Mouse (Mus musculus): ENCODE data around the gene Slc35f4.
A peak's percentile ranks its signal among the peaks of the same experiment; 100 is the strongest.

Slc35f4 gene

DNA sequence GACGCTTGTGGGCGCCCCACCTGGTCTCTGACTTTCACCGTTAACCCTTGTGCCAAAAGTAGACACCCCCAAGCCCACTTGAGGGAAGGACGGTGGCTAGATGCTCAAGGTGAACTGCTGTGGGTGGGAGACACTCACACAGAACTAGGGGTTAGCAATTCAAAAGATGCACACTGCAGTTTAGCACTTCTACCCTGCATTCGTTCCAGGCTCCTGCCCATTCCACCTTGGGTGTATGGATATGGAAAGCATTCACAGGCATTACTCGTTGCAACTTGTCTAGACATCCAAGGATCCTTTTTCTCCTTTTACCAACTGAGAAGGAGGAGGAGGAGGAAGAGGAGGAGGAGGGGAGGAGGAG lies at the start of gene Slc35f4:
Slc35f4 (minus strand) TSS at position 116 of the 361 bp plus-strand sequence.
- DNase-seq (ENCODE audit: low spot score), result no peak

DNA sequence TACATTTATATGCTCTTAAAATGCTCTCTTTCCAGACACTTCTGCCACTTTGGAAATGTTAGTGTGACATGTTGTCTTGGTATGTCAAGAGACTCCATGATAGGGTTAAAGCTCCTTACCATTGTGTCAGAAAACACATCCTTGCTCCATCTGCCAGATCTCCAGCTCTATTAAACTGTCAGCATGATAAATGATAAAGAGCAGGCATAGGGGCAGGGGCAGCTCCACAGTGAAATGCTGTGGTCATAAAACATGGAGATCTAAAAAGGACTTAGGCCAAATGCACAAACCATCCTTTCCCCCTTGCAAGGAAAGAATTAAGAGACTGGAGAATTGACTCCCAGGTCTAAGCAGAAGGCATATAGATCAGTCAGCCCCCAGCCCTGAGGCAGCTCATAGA lies 42.5 kb upstream of the Slc35f4 start:
- no peak for DNase-seq (ENCODE audit: low spot score)

DNA sequence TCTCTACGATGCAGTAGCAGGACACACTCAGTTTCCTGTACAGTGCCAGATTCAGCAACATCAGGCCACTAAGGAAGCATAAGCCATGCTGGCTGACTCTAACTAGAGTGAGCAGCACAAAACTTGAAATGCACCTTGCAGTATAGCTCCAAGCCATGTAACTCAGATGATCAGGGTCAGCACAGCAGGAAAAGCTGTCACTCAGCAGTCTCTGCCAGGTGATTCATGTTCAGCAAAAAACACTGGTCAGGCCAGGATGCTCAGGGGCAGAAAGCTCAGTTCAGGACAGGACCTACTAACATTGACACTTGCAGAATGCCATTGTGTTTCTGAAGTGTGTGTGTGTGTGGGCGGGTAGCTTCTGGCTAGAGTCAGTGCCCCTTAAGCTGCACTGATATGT lies 34.9 kb upstream of the Slc35f4 start:
- no peak for DNase-seq (ENCODE audit: low spot score)

DNA sequence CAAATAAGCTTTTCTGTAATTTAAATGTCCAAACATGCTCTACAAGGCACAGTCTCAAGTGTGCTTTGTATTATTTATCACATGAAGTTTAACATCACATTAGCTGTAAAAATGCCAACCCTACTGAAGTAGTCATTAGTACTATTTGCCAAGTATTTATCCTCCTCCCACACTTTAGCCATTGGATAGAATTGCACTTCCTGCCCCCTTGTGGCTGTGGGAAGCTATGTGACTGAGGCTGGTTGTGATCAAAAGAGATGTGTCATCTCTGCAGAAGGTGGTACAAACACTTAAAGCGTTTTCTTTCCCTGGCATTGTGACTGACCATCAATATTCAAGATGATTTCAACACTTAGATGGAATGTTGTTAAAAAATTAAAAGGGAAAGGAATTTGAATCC lies 14.3 kb upstream of the Slc35f4 start:
- no peak for DNase-seq (ENCODE audit: low spot score)

DNA sequence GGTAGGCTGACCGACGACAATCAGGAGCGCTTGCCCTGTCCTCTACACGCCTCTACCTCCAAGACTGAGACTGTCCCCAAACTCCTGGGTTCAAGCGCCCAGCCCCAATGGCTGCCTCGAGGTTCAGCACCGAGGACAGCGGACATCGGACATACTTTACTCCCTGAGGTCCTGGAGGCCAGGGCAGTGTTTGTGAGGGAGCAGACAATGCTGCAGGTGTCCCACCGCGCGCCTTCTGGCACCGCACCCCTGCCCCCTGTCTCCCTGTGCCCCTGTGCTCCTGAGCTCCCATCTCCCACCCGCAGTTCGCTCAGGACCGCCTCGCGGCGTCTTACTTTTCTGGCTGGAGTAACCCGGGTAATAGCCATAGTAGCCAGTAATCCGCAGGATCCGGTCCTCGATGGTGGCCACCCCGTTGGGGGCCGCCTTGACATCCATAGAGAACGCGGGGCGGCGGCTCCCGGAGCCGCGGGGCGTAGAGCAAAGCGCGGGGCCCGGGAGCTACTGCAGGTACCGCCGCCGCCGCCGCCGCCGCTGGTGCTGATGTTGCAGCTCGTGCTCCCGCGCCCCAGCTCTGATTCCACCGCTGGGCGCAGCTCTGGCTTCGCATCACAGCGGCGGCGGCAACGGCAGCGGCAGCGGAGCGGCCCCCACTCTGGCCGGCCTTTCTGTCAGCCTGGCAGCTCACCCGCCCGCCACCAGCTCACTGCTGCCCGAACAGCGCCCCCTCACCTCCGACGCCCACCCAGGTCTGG lies 493 bp downstream of the Slc35f4 start:
- DNase-seq (ENCODE audit: low spot score), result peak; percentile 74

DNA sequence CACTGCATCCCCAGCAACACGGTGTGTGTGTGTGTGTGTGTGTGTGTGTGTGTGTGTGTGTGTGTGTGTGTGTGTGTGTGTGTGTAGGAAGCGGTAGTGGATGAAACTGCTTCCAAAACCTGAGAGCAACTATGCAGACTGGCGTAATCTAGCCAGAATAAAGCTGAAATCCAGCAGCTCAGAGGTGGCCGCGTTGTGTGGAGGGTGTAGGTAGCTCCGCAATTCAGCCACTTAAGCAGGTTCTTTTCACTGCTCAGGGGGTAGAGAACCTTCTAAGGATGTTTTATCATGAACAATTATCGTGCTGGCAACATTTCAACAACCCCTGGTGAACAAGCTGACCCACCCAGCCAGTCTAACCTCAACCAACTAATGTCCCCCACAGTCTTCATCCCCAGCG lies 1.2 kb downstream of the Slc35f4 start:
- DNase-seq (ENCODE audit: low spot score), result no peak

DNA sequence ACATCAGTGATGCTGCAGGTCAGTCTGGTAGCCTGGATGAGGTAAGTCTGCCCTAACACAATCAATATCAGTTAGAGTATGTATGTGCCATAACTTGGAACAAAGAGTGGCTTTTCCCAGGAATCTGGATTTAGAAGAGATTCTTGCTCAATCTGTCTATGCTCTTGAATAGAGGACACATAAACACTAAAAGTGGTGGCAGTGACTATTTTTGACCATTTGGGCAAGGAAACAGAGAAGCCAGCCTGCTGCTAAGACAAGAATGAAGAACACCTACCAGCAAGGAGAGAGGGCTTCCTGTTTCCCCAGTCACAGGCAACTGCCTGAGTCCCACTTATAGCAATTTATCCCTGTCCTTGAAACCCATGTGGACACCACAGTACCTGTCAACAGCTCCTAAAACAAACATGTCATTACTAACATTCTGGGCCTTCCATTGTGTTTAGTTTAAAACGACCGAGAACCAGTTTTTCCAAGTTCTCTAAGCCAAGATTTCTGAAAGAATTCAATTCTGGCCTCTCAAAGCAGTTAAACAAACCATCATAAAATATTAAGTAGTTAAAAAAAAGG lies 10.7 kb downstream of the Slc35f4 start:
- DNase-seq (ENCODE audit: low spot score), result no peak

DNA sequence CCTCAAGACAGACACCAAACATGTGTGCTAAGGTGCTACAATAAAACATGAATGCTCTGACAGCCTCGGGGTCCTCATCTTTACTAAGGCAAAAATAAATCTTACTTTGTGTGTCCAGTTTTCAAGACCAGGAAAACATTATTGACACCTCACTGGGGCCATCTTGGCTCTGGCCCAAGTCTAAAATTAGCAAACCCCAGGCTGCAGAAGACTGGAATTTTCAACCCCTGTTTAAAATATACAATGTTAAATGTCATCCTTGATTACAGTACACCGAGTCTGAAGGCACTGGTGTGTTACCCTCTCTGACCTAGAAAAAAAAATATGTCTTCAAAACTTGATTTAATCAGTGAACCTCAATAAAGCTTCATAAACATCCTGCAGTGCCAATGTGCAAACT lies 11.7 kb downstream of the Slc35f4 start:
- DNase-seq (ENCODE audit: low spot score), result no peak

DNA sequence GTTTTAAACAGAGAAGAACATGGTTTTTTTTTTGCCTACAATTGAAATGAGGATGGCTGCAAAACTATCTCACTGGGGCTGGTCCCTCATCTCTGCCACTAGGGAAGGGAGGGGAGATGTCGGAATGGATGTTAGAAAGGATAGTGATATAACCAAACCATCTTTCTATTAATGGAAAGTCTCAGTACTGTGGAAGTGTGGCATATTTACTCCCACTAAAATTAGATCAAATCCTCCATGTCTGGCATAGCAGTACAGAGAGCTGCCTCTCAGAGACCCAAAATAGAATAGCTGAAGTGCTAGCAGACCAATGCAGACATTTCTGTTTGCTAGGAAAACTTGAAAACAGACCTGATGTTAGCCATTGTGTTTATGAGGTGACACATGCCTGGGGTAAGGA lies 30.7 kb downstream of the Slc35f4 start:
- no peak for DNase-seq (ENCODE audit: low spot score)

DNA sequence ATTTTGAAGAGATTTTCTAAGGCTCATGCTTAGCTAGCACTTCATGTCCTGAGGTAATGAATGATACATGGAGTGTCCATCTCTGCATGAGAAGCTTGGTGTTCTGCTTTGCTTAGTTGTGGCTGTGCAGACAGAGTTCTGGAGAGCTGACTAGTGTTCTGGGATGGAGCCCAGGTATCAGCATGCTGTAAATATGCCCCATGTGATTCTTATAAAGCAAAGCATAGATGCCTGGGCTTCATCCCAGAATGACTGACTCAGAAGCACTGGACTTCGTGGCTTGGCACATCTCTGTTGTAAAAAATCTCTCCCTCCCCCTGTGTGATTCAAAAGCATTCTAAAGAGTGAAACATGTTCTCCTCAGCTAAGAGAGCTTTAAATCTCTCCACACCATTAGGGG lies 32.1 kb downstream of the Slc35f4 start:
- no peak for DNase-seq (ENCODE audit: low spot score)

DNA sequence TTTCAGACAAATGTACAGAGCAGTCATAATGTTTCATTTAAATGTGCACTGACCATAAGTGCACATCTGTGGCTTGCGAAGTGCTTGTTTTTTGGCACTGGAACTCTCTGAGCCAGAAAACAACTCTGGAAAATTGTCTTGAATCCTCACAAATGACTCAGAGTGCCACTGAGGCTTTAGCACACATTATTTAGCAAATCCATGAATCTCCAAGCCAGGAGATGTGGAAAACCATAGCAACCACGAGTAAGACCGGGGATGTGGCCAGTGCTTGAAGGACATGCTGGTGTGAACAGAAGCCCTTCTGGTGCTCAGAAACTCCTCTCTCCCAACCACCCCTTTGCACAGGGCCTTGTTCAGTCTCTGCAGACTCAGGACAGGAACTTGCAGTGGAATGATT lies 33.3 kb downstream of the Slc35f4 start:
- no peak for DNase-seq (ENCODE audit: low spot score)

DNA sequence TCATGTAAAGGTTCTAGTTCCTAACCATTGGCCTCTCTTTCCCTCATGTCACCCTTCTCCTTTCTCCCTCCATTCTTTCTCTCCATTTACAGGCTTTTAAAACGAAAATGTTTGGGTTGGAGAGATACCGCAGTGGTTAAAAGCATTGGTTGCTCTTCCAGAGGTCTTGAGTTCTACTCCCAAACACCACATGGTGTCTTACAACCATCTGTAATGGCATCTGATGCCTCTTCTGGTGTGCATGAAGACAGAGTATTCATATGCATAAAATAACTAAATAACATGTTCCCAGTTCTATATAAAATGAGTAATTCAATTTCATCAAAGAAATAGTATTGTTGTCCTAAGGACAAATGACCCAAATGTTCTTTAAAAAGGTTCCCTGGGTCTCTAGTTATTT lies 49.2 kb downstream of the Slc35f4 start:
- DNase-seq (ENCODE audit: low spot score), result no peak

DNA sequence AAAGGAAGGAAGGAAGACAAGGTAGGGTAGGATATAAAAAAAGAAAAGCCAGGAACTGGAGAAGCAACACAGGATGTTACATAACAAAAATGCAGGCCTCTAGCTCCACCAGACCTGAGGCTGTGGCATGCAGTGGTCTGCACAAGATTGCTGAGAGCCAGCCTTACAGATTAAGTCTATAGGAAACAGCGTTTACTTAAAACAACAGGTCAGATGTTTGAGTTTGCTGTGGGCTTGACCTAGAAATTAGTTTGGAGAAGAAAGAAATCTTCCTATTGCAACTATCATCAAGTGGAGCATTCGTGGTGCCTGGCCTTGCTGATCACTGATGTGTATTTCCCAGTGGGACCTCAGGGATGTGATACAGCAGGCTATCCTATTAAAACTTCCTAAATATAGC lies 64.1 kb downstream of the Slc35f4 start:
- DNase-seq (ENCODE audit: low spot score), result no peak

DNA sequence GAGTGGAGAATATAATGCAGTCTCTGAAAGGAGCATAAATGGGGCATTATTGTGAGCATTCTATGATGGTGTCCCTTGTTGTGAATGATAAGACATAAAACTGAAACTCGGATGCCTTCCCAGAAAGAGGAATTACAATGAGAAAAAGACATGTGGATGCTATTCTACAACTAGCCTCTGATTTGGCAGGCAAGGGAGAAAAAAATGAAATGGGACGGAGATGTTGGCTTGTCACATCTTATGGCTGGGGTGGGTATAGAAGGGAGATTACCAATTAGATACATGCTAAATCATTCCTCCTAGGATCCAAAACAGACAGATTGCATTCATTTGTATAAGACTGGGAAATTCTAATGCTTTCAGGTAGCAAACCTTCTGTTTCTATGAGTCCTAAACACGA lies 65.0 kb downstream of the Slc35f4 start:
- DNase-seq (ENCODE audit: low spot score), result no peak

DNA sequence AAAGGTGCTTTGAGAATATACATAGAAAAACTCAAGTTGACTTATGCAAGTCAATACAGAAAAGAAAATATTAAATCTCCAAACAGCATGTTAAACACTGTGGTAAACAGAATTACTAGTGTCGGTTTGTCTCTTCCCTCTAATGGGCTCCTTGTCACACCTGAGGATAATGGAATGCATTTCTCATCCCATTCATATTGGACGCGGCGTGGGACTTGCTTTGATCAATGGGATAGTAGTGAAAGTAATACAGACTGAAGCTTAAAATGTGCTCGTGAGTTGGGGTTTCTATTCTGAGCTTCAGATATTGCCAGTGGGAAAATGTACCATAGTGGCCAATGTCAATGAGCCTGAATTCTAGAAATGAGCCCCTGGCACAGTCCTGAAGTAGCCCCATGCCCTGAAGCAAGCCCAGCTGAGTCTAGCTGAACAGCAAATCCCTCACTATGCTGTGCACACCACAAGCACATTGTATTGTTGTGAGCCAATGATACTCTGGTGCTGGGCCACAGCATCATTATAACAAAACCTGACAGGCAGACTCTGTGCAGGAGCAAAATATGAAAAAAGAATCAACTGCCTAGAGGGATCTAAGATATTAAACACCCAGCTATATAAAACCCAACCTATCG lies 71.4 kb downstream of the Slc35f4 start:
- no peak for DNase-seq (ENCODE audit: low spot score)

DNA sequence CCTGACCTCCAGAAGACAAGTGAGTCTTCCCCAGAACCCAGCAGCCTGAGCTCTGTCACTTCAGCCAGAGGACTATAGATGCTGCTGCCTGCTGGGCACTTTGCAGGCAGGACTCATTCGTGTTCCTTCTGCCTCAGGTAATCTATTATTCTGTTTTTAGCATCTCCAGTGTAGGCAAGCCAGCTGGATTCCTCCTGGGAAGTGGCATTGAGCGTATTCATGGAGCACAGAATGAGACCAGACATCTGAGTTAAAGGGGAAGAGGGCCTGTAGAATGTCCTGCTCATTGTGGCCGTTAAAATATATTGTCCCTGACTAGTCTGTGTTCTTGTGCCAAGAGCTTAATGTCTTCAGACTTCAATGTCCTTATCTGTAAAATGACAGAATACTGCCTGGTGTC lies 72.1 kb downstream of the Slc35f4 start:
- no peak for DNase-seq (ENCODE audit: low spot score)

DNA sequence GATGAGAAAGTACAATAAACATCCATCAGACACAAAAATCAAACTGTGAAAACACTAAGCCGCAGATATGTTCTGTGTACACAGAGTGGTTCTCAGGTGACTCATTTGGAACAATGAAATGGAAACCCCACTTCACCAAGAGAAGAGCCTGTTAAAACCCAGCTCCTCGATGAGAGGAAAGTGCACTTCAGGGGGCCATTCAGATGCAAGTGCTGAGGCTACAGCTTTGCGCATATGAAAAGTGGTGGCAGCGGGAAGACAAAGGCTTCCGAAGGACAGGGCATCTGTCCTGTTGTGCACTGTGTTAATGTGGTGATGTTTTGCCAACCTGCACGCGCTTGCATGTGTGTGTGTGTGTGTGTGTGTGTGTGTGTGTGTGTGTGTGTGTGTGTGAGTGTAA lies 78.2 kb downstream of the Slc35f4 start:
- no peak for DNase-seq (ENCODE audit: low spot score)

DNA sequence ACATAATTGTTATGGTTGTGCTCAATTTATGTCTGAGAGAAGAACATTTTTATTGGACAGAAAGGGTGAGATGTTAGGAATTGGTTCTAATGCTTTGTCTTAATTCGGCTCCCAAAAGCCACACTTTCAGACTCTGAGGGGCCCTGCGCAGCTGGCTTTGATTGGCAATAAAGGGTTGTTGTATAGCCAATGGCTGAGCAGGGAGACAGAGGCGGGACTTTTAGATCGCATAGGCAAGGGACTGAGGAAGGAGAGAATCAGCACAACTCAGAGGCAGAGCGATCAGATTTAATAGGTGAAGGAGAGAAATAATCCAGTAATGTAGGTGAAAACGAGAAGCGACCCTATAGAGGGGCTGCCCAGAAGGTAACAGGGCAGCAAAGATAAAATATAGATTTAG lies 79.4 kb downstream of the Slc35f4 start:
- DNase-seq (ENCODE audit: low spot score), result no peak

DNA sequence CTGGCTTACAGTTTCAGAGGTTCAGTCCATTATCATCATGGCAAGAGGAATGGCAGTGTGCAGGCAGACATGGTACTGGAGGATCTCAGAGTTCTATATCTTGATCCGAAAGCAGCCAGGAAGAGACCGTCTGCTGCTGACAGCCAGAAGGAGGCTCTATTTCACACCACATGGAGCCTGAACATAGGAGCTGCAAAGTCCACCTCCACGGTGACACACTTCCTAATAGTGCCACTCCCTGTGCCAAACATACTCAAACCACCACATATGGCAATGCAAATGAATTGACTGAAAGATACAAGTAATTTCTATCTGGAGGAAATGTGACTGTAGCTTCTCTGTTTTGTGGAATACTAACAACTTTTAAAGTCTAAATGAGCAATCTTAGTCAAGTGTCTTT lies 89.0 kb downstream of the Slc35f4 start:
- DNase-seq (ENCODE audit: low spot score), result no peak

DNA sequence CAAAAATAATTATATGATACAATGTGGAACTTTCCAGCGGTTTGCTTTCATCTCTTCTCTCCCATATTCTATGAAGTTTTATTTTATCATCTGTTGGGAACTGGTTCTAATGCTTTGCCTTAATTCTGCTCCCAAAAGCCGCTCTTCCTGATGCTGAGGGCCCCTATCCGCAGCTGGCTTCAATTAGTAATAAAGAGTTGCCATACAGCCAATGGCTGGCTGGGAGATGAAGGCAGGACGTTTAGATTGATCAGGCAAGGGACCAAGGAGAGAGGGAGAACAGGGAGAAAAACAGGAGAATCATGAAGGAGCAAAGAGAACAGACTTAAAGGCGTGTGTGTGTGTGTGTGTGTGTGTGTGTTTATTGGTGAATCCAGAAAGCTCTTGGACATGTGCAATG lies 94.0 kb downstream of the Slc35f4 start:
- DNase-seq (ENCODE audit: low spot score), result no peak

DNA sequence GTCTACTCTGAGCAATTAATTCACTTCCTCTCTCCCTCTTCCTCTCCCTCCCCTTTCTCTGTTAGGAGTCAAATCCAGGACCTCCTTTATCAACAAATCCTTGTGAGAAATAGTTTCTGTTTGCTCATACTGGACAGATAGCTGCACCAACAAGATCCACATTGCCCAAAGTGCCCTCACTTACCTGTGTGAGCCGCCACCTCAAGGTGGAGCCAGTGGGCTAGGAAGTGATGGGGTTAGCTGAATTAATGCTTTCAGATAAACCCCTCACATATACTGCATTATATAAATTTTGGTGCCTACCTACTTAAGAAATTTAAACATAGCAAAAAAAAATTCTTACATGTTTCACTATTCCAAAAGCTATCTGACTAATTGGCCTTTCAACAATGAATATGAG lies 133.4 kb downstream of the Slc35f4 start:
- DNase-seq (ENCODE audit: low spot score), result no peak

DNA sequence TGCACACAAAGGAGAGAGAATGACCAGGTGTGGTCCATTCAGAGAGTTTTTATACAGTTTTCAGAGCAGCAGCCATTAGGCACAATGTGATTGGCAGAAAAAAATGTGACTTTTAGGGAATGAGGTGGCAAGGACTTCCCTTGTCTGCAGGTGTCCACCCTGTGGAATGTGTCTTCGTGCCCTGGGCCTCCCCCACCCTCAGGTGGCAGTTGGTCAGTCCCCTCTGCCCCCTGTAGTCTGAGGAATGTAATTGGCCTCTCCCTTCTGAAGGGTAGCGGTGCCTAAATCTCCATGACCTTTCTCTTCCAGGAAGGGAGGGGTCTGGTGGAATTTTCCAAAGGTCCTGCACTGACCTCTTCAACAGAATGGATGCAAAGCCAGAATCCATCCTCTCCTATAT lies 163.7 kb downstream of the Slc35f4 start:
- DNase-seq (ENCODE audit: low spot score), result no peak

DNA sequence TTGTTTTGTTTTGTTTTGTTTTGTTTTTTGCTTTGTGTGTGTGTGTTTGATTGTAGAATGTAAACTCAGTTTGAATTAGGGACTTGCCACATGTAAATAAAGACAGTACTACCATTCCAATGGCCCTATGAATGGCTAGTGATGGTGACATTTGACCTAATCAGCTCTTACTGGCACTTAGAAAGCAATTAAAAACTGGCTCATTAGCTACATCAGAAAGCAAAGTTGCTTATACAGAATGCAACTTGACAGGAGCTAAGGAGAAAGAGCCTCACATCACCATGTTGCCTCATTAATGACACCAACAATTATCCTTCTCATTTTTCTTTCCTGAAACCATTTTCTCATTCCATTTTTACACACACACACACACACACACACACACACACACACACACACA lies 170.3 kb downstream of the Slc35f4 start:
- DNase-seq (ENCODE audit: low spot score), result no peak

DNA sequence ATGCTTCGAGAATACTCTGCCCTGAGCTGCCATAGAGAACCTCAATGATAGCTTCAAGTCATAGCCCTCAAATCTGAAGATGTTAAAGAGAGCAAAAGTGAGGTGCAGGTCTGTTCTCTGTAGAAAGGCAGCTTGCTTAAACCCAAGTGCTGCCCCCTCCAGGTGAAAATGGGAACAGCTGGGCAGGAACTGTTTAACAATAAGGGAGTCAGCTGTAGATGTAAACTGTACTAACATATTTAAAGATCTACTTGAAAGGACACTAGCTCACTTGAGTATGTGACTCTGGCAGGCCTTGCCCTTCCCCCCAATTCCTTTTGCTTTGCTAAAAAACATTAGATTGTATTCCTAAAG lies 177.0 kb downstream of the Slc35f4 start:
- peak; percentile 50 for DNase-seq (ENCODE audit: low spot score)
